Mouse (Mus musculus) neural tube, embryonic 13.5 days (tissue): Measurements from ENCODE around the gene Cadps2. TPM values are rescaled to one million over a fixed set of nuclear protein-coding genes. Genes with fewer than 3 reads are reported as not detected.
A peak's percentile ranks its signal among the peaks of the same experiment; 100 is the strongest.

Source experiments
- ATAC-seq: fragments of 200-750 bp; cut with Nextera tagmentation; 2 replicates; pipeline ENCODE4 v1.8.0; 2017; ENCODE audit warnings: low read depth, mild to moderate bottlenecking, moderate TSS enrichment, moderate library complexity
- H3K27ac ChIP-seq: fragments of 300-500 bp; sonication (generic); replicated peaks from 2 replicates; pipeline ENCODE4 v1.5.1; 2015; ENCODE audit warnings: moderate library complexity, mild to moderate bottlenecking, inconsistent platforms
- H3K27me3 ChIP-seq: fragments of 300-500 bp; sonication (generic); 2 replicates; pipeline ENCODE4 v1.6.1; 2015; ENCODE audit warnings: mild to moderate bottlenecking, inconsistent platforms
- H3K36me3 ChIP-seq: fragments of 300-500 bp; sonication (generic); 2 replicates; pipeline ENCODE4 v1.6.1; 2015; ENCODE audit warnings: mild to moderate bottlenecking, inconsistent platforms
- H3K4me1 ChIP-seq: fragments of 300-500 bp; sonication (generic); replicated peaks from 2 replicates; pipeline ENCODE4 v1.6.1; 2015; ENCODE audit warnings: inconsistent platforms
- H3K4me2 ChIP-seq: fragments of 300-500 bp; sonication (generic); 2 replicates; pipeline ENCODE4 v1.6.1; 2015; ENCODE audit warnings: inconsistent platforms, mild to moderate bottlenecking, moderate library complexity
- H3K4me3 ChIP-seq: fragments of 300-500 bp; sonication (generic); 2 replicates; pipeline ENCODE4 v1.5.1; 2015; ENCODE audit warnings: mild to moderate bottlenecking, inconsistent platforms
- H3K9ac ChIP-seq: fragments of 300-500 bp; sonication (generic); 2 replicates; pipeline ENCODE4 v1.6.1; 2015; ENCODE audit warnings: moderate library complexity, mild to moderate bottlenecking, inconsistent platforms
- H3K9me3 ChIP-seq: fragments of 300-500 bp; sonication (generic); 2 replicates; pipeline ENCODE4 v1.6.1; 2016; ENCODE audit warnings: inconsistent platforms
- WGBS: fragments of 180-500 bp; shearing (Covaris S2); methylation state at CpG from one replicate; pipeline ENCODE4 v1.1.7; 2015; 5-methylcytosine and 5-hydroxymethylcytosine counted together
- polyA plus RNA-seq: library from polyadenylated mRNA; unstranded; fragments of >200 nt; fragmentation: Nextera tagmentation; extraction: Ambion mirVana; gene quantifications from 2 replicates; pipeline ENCODE4 v1.2.1, GENCODE M21; 2015

The Cadps2 gene
- polyA plus RNA-seq = 4.2 and 5.4 TPM in 2 replicates

- peak; percentile 83 for ATAC-seq
- Histone ChIP-seq H3K9me3 (no peaks in the 10 kb centered on the region), H3K4me3 (peak within 1 kb of the TSS; percentile 62), H3K36me3 (no peaks in the 10 kb centered on the region), H3K4me1 (peaks cover 20% of the 10 kb centered on the region), H3K27ac (no peak within 1 kb of the TSS), H3K9ac (peak within 1 kb of the TSS; percentile 66), H3K27me3 (peaks cover 47% of the 10 kb centered on the region), H3K4me2 (peak within 1 kb of the TSS; percentile 94)
- under 1% methylated on average over 108 of the region's 114 CpGs for WGBS
Observed at GRCm38 (mm10) chr6:23839009-23839811, at the start of gene Cadps2. Gene Cadps2 (minus strand): TSS chr6:23839421.

- Histone ChIP-seq H3K27me3 (no peaks in the 10 kb centered on the region), H3K9ac (no peak overlapping the region), H3K27ac (no peak overlapping the region), H3K4me3 (no peak overlapping the region), H3K4me1 (no peaks in the 10 kb centered on the region), H3K36me3 (no peaks in the 10 kb centered on the region), H3K4me2 (no peak overlapping the region), H3K9me3 (no peaks in the 10 kb centered on the region)
- WGBS = 15% methylated on average over 6 of the region's 6 CpGs
- ATAC-seq = no peak
Observed at GRCm38 (mm10) chr6:23886418-23886817, 47.2 kb upstream of the Cadps2 start.

GRCm38 (mm10) chr6:23876765-23877408 is 37.7 kb upstream of the Cadps2 start:
- H3K36me3 ChIP-seq = no peaks in the 10 kb centered on the region
- peak; percentile 61 for ATAC-seq
- 54% methylated on average over 4 of the region's 4 CpGs for WGBS
- no peak overlapping the region for H3K27ac ChIP-seq
- 0 out of 2 replicates have a peak overlapping the region, but pooled peaks have one; percentile 16 for H3K4me2 ChIP-seq
- no peaks in the 10 kb centered on the region for H3K9me3 ChIP-seq
- H3K27me3 ChIP-seq = no peaks in the 10 kb centered on the region
- peaks cover 8% of the 10 kb centered on the region; the same call in 1 of the 2 replicates for H3K4me1 ChIP-seq
- H3K9ac ChIP-seq = no peak overlapping the region
- no peak overlapping the region for H3K4me3 ChIP-seq

GRCm38 (mm10) chr6:23876363-23876762 is 37.1 kb upstream of the Cadps2 start:
- H3K27me3 ChIP-seq = no peaks in the 10 kb centered on the region
- WGBS = 64% methylated on average over 4 of the region's 4 CpGs
- H3K4me1 ChIP-seq = peaks cover 8% of the 10 kb centered on the region; the same call in 1 of the 2 replicates
- no peak overlapping the region for H3K27ac ChIP-seq
- H3K4me2 ChIP-seq = no peak overlapping the region
- H3K36me3 ChIP-seq = no peaks in the 10 kb centered on the region
- ATAC-seq = no peak
- H3K9me3 ChIP-seq = no peaks in the 10 kb centered on the region
- no peak overlapping the region for H3K9ac ChIP-seq
- no peak overlapping the region for H3K4me3 ChIP-seq

- ATAC-seq = no peak
- no peaks in the 10 kb centered on the region for H3K9me3 ChIP-seq
- no peak overlapping the region for H3K4me3 ChIP-seq
- no peak overlapping the region for H3K27ac ChIP-seq
- H3K36me3 ChIP-seq = no peaks in the 10 kb centered on the region
- WGBS = 92% methylated on average over 4 of the region's 4 CpGs
- H3K4me2 ChIP-seq = no peak overlapping the region
- no peak overlapping the region for H3K9ac ChIP-seq
- H3K27me3 ChIP-seq = no peaks in the 10 kb centered on the region
- peaks cover 8% of the 10 kb centered on the region; the same call in 1 of the 2 replicates for H3K4me1 ChIP-seq
Observed at GRCm38 (mm10) chr6:23873812-23874211, 34.6 kb upstream of the Cadps2 start.

- H3K27me3 ChIP-seq = no peaks in the 10 kb centered on the region
- no peak for ATAC-seq
- peaks cover 8% of the 10 kb centered on the region; the same call in 1 of the 2 replicates for H3K4me1 ChIP-seq
- no peak overlapping the region for H3K4me3 ChIP-seq
- no peaks in the 10 kb centered on the region for H3K9me3 ChIP-seq
- H3K9ac ChIP-seq = no peak overlapping the region
- no peaks in the 10 kb centered on the region for H3K36me3 ChIP-seq
- 79% methylated on average over 3 of the region's 3 CpGs for WGBS
- no peak overlapping the region for H3K27ac ChIP-seq
- no peak overlapping the region for H3K4me2 ChIP-seq
Observed at GRCm38 (mm10) chr6:23873231-23873630, 34.0 kb upstream of the Cadps2 start.

- H3K9me3 ChIP-seq = no peaks in the 10 kb centered on the region
- no peak overlapping the region for H3K4me2 ChIP-seq
- no peak for ATAC-seq
- H3K27ac ChIP-seq = no peak overlapping the region
- no peaks in the 10 kb centered on the region for H3K36me3 ChIP-seq
- no peak overlapping the region for H3K4me3 ChIP-seq
- no peaks in the 10 kb centered on the region for H3K27me3 ChIP-seq
- no peaks in the 10 kb centered on the region for H3K4me1 ChIP-seq
- no peak overlapping the region for H3K9ac ChIP-seq
Observed at GRCm38 (mm10) chr6:23869971-23870370, 30.8 kb upstream of the Cadps2 start.

- Histone ChIP-seq H3K4me3 (no peak overlapping the region), H3K9ac (no peak overlapping the region), H3K4me1 (no peaks in the 10 kb centered on the region), H3K9me3 (no peaks in the 10 kb centered on the region), H3K27me3 (no peaks in the 10 kb centered on the region), H3K27ac (no peak overlapping the region), H3K36me3 (no peaks in the 10 kb centered on the region), H3K4me2 (no peak overlapping the region)
- no peak for ATAC-seq
- WGBS = 93% methylated on average over 7 of the region's 7 CpGs
Observed at GRCm38 (mm10) chr6:23866298-23866697, 27.1 kb upstream of the Cadps2 start.

- Histone ChIP-seq H3K4me2 (no peak overlapping the region), H3K36me3 (no peaks in the 10 kb centered on the region), H3K9me3 (no peaks in the 10 kb centered on the region), H3K4me1 (no peaks in the 10 kb centered on the region), H3K27ac (no peak overlapping the region), H3K4me3 (no peak overlapping the region), H3K27me3 (no peaks in the 10 kb centered on the region), H3K9ac (no peak overlapping the region)
- 94% methylated on average over 11 of the region's 11 CpGs for WGBS
- ATAC-seq = no peak
Observed at GRCm38 (mm10) chr6:23853464-23853863, 14.2 kb upstream of the Cadps2 start.

- Histone ChIP-seq H3K4me1 (peaks cover 20% of the 10 kb centered on the region), H3K9me3 (no peaks in the 10 kb centered on the region), H3K27ac (no peak overlapping the region), H3K27me3 (peaks cover 47% of the 10 kb centered on the region), H3K9ac (peak overlapping the region; percentile 66; the same call in 1 of the 2 replicates), H3K4me3 (peak overlapping the region; percentile 62), H3K4me2 (peak overlapping the region; percentile 94), H3K36me3 (no peaks in the 10 kb centered on the region)
- under 1% methylated on average over 15 of the region's 15 CpGs for WGBS
- 0 out of 2 replicates have a peak, but pooled peaks have one; percentile 38 for ATAC-seq
Observed at GRCm38 (mm10) chr6:23840001-23840400, 780 bp upstream of the Cadps2 start.

- Histone ChIP-seq H3K27ac (no peak overlapping the region), H3K4me1 (peaks cover 20% of the 10 kb centered on the region), H3K9ac (peak overlapping the region; percentile 66), H3K4me2 (peak overlapping the region; percentile 94), H3K4me3 (peak overlapping the region; percentile 62), H3K27me3 (peaks cover 47% of the 10 kb centered on the region), H3K9me3 (no peaks in the 10 kb centered on the region), H3K36me3 (no peaks in the 10 kb centered on the region)
- ATAC-seq = peak; percentile 48; the same call in 1 of the 2 replicates
- WGBS = under 1% methylated on average over 32 of the region's 35 CpGs
Observed at GRCm38 (mm10) chr6:23838401-23839008, 716 bp downstream of the Cadps2 start.

- no peak overlapping the region for H3K27ac ChIP-seq
- H3K4me2 ChIP-seq = peak overlapping the region; percentile 94
- 98% methylated on average over 7 of the region's 7 CpGs for WGBS
- no peak overlapping the region for H3K9ac ChIP-seq
- no peaks in the 10 kb centered on the region for H3K36me3 ChIP-seq
- H3K27me3 ChIP-seq = peaks cover 47% of the 10 kb centered on the region
- peaks cover 20% of the 10 kb centered on the region for H3K4me1 ChIP-seq
- peak overlapping the region; percentile 62; the same call in 1 of the 2 replicates for H3K4me3 ChIP-seq
- H3K9me3 ChIP-seq = no peaks in the 10 kb centered on the region
- ATAC-seq = no peak
Observed at GRCm38 (mm10) chr6:23837631-23838030, 1.6 kb downstream of the Cadps2 start.
